Mouse (Mus musculus): ENCODE results near the gene Ramp1. TPM values are rescaled to one million over a fixed set of nuclear protein-coding genes. Genes with fewer than 3 reads are reported as not detected.

The Ramp1 gene
- polyA plus RNA-seq, 1 experiment from 2014 or later = 1.2 TPM

GRCm38 (mm10) chr1:91206873-91207272, 27.3 kb downstream of the Ramp1 start:
- no peak overlapping the region for H3K4me3 ChIP-seq (ENCODE audit: low read length)
- no peak overlapping the region for H3K4me2 ChIP-seq (replicated peaks; ENCODE audit: low read depth, low read length)
- WGBS = 61% methylated on average over 5 of the region's 5 CpGs
- no peaks in the 10 kb centered on the region for H3K4me1 ChIP-seq (ENCODE audit: control insufficient read depth, insufficient read depth, low read length)
- no peaks in the 10 kb centered on the region for H3K9me3 ChIP-seq (ENCODE audit: control insufficient read depth, low read length)
- H3K27me3 ChIP-seq (ENCODE audit: control insufficient read depth, insufficient read depth, low read length) = no peaks in the 10 kb centered on the region
- no peak overlapping the region for H3K27ac ChIP-seq (ENCODE audit: low read depth, low read length)
- H3K9ac ChIP-seq (ENCODE audit: low read depth, low read length) = no peak overlapping the region
- no peaks in the 10 kb centered on the region for H3K36me3 ChIP-seq (ENCODE audit: control insufficient read depth, insufficient read depth, low read length)
- no peak for ATAC-seq (ENCODE audit: low FRiP score, low TSS enrichment)

GRCm38 (mm10) chr1:91207334-91208074, 27.9 kb downstream of the Ramp1 start:
- ATAC-seq (ENCODE audit: low FRiP score, low TSS enrichment) = no peak
- no peak overlapping the region for H3K9ac ChIP-seq (ENCODE audit: low read depth, low read length)
- no peaks in the 10 kb centered on the region for H3K27me3 ChIP-seq (ENCODE audit: control insufficient read depth, insufficient read depth, low read length)
- no peak overlapping the region for H3K4me3 ChIP-seq (ENCODE audit: low read length)
- no peak overlapping the region for H3K4me2 ChIP-seq (replicated peaks; ENCODE audit: low read depth, low read length)
- no peaks in the 10 kb centered on the region for H3K36me3 ChIP-seq (ENCODE audit: control insufficient read depth, insufficient read depth, low read length)
- H3K27ac ChIP-seq (ENCODE audit: low read depth, low read length) = no peak overlapping the region
- no peaks in the 10 kb centered on the region for H3K4me1 ChIP-seq (ENCODE audit: control insufficient read depth, insufficient read depth, low read length)
- 61% methylated on average over 3 of the region's 3 CpGs for WGBS
- no peaks in the 10 kb centered on the region for H3K9me3 ChIP-seq (ENCODE audit: control insufficient read depth, low read length)

- Histone ChIP-seq H3K4me2 (replicated peaks; ENCODE audit: low read depth, low read length) (no peak overlapping the region), H3K27ac (ENCODE audit: low read depth, low read length) (no peak overlapping the region), H3K4me1 (ENCODE audit: control insufficient read depth, insufficient read depth, low read length) (no peaks in the 10 kb centered on the region), H3K9ac (ENCODE audit: low read depth, low read length) (no peak overlapping the region), H3K36me3 (ENCODE audit: control insufficient read depth, insufficient read depth, low read length) (no peaks in the 10 kb centered on the region), H3K27me3 (ENCODE audit: control insufficient read depth, insufficient read depth, low read length) (no peaks in the 10 kb centered on the region), H3K9me3 (ENCODE audit: control insufficient read depth, low read length) (no peaks in the 10 kb centered on the region), H3K4me3 (ENCODE audit: low read length) (no peak overlapping the region)
- 89% methylated on average over 6 of the region's 6 CpGs for WGBS
- ATAC-seq (ENCODE audit: low FRiP score, low TSS enrichment) = no peak
Observed at GRCm38 (mm10) chr1:91209343-91209742, 29.7 kb downstream of the Ramp1 start.

DNA sequence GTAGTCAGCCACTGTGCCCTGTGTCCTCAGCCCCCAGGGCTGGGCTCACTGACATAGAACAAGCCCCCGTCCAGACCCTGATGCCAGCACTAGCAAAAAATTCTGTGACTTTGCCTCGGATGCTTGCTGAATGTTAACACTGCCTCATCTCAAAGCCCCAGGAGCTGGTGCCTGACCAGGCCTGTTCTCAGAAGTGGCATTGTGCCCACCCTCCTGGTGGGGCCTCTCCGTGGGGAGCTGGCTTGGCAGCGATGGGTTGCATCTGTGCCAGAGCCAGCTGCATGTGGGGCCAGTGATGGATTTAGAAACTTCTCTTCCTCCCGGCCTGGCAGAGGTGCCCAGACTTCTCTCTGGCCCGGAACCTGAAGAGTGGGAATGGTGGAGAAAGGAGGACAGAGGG, 30.2 kb downstream of the Ramp1 start:
- Histone ChIP-seq H3K27ac (ENCODE audit: low read depth, low read length) (no peak overlapping the region), H3K4me1 (ENCODE audit: control insufficient read depth, insufficient read depth, low read length) (no peaks in the 10 kb centered on the region), H3K9me3 (ENCODE audit: control insufficient read depth, low read length) (no peaks in the 10 kb centered on the region), H3K36me3 (ENCODE audit: control insufficient read depth, insufficient read depth, low read length) (no peaks in the 10 kb centered on the region), H3K4me3 (ENCODE audit: low read length) (no peak overlapping the region), H3K4me2 (replicated peaks; ENCODE audit: low read depth, low read length) (no peak overlapping the region), H3K9ac (ENCODE audit: low read depth, low read length) (no peak overlapping the region), H3K27me3 (ENCODE audit: control insufficient read depth, insufficient read depth, low read length) (no peaks in the 10 kb centered on the region)
- ATAC-seq (ENCODE audit: low FRiP score, low TSS enrichment) = no peak
- 84% methylated on average over 6 of the region's 6 CpGs for WGBS

DNA sequence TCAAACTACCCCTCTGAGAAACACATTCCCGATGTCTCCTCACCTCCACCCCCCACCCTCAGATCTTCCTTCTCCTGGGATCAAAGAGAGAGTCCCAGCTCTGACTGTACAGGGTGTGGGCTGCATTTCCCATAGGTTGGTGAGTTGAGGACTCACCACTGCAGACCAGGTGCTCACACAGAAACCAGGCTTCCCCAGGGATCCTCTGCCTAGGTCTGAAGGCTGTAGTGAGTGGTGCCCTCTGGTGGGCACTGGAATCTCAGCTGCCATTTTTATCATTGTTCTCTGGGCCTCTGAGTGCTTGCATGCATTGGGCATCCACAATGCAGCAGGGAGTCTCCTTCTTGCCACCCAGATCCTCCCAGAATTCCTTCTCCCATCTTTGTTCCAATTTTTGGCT, 31.5 kb downstream of the Ramp1 start:
- H3K9me3 ChIP-seq (ENCODE audit: control insufficient read depth, low read length) = no peaks in the 10 kb centered on the region
- no peak overlapping the region for H3K4me3 ChIP-seq (ENCODE audit: low read length)
- WGBS = 88% methylated on average over 1 of the region's 1 CpGs
- H3K27me3 ChIP-seq (ENCODE audit: control insufficient read depth, insufficient read depth, low read length) = no peaks in the 10 kb centered on the region
- H3K4me2 ChIP-seq (replicated peaks; ENCODE audit: low read depth, low read length) = no peak overlapping the region
- no peaks in the 10 kb centered on the region for H3K36me3 ChIP-seq (ENCODE audit: control insufficient read depth, insufficient read depth, low read length)
- H3K9ac ChIP-seq (ENCODE audit: low read depth, low read length) = no peak overlapping the region
- ATAC-seq (ENCODE audit: low FRiP score, low TSS enrichment) = 0 out of 2 replicates have a peak, but pooled peaks have one; percentile 62
- no peak overlapping the region for H3K27ac ChIP-seq (ENCODE audit: low read depth, low read length)
- H3K4me1 ChIP-seq (ENCODE audit: control insufficient read depth, insufficient read depth, low read length) = no peaks in the 10 kb centered on the region

DNA sequence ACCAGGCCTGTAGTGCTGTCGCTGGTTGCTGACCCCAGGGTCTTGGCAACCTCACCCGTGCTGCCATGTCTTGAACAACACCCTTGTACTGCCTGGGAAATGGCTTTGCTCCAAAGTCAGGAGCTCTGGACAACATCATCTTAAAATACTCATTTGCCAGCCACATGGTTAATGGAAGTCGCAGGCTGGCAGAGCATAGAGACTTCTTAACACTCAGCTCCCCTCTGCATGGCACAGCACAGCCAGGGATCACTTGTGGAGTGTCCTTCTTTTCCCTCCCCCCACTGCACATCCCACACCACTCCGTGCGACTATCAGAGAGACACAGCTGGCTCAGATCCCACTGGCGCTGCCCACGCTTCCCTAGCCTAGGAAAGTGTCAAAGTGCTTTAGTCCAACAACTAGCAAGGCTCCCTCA, 32.0 kb downstream of the Ramp1 start:
- H3K4me3 ChIP-seq (ENCODE audit: low read length) = no peak overlapping the region
- no peaks in the 10 kb centered on the region for H3K4me1 ChIP-seq (ENCODE audit: control insufficient read depth, insufficient read depth, low read length)
- H3K9ac ChIP-seq (ENCODE audit: low read depth, low read length) = no peak overlapping the region
- WGBS = 69% methylated on average over 7 of the region's 7 CpGs
- H3K4me2 ChIP-seq (replicated peaks; ENCODE audit: low read depth, low read length) = no peak overlapping the region
- no peaks in the 10 kb centered on the region for H3K9me3 ChIP-seq (ENCODE audit: control insufficient read depth, low read length)
- no peak overlapping the region for H3K27ac ChIP-seq (ENCODE audit: low read depth, low read length)
- no peak for ATAC-seq (ENCODE audit: low FRiP score, low TSS enrichment)
- no peaks in the 10 kb centered on the region for H3K27me3 ChIP-seq (ENCODE audit: control insufficient read depth, insufficient read depth, low read length)
- no peaks in the 10 kb centered on the region for H3K36me3 ChIP-seq (ENCODE audit: control insufficient read depth, insufficient read depth, low read length)

- whole genome bisulfite sequencing = 100% methylated on average over 1 of the region's 1 CpGs
- Histone ChIP-seq H3K36me3 (ENCODE audit: control insufficient read depth, insufficient read depth, low read length) (no peaks in the 10 kb centered on the region), H3K4me1 (ENCODE audit: control insufficient read depth, insufficient read depth, low read length) (no peaks in the 10 kb centered on the region), H3K27me3 (ENCODE audit: control insufficient read depth, insufficient read depth, low read length) (no peaks in the 10 kb centered on the region), H3K4me3 (ENCODE audit: low read length) (no peak overlapping the region), H3K4me2 (replicated peaks; ENCODE audit: low read depth, low read length) (no peak overlapping the region), H3K9me3 (ENCODE audit: control insufficient read depth, low read length) (no peaks in the 10 kb centered on the region), H3K27ac (ENCODE audit: low read depth, low read length) (no peak overlapping the region), H3K9ac (ENCODE audit: low read depth, low read length) (no peak overlapping the region)
- no peak for ATAC-seq (ENCODE audit: low FRiP score, low TSS enrichment)
Observed at GRCm38 (mm10) chr1:91215264-91215663, 35.6 kb downstream of the Ramp1 start.

- 48% methylated on average over 1 of the region's 1 CpGs for WGBS
- H3K4me2 ChIP-seq (replicated peaks; ENCODE audit: low read depth, low read length) = no peak overlapping the region
- no peaks in the 10 kb centered on the region for H3K27me3 ChIP-seq (ENCODE audit: control insufficient read depth, insufficient read depth, low read length)
- no peak overlapping the region for H3K27ac ChIP-seq (ENCODE audit: low read depth, low read length)
- H3K9ac ChIP-seq (ENCODE audit: low read depth, low read length) = no peak overlapping the region
- no peak for ATAC-seq (ENCODE audit: low FRiP score, low TSS enrichment)
- no peaks in the 10 kb centered on the region for H3K4me1 ChIP-seq (ENCODE audit: control insufficient read depth, insufficient read depth, low read length)
- H3K4me3 ChIP-seq (ENCODE audit: low read length) = no peak overlapping the region
- H3K9me3 ChIP-seq (ENCODE audit: control insufficient read depth, low read length) = no peaks in the 10 kb centered on the region
- H3K36me3 ChIP-seq (ENCODE audit: control insufficient read depth, insufficient read depth, low read length) = no peaks in the 10 kb centered on the region
Observed at GRCm38 (mm10) chr1:91215981-91216380, 36.4 kb downstream of the Ramp1 start.

DNA sequence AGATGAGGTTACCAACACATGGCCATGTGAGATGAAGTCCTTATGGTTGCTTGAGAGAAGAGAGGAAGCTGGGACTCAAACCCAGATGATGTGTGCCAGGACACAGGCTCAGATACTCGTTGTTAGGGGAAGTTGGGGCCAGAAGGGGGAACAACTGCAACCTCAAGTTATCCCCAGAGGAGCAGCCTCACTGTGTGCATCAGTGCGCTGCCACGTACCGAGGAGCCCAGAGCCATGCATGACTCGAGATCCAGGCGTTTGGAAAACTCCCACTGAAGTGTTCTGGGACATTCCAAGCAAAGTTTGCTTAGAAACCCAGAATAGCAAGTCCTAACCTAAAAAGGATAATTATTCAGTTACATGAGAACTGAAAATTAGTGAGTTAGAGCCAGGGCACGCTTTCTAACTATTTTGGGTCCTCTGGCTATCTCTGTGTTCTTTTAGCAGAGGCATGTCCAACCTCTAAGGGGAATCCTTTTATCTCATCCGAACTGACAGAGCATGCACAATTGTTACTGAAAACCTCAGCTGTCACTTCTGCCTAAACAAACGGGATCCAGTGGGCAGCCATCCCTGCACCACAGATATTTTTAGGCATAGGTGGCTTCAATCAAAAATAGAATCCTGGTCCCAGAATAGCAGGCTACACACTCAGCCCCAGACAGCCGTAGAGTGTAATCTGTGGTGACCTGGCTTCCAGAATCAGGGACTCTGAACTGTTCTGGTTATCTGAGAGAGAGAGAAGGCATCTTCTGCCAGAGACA, 37.1 kb downstream of the Ramp1 start:
- ATAC-seq (ENCODE audit: low FRiP score, low TSS enrichment) = no peak
- Histone ChIP-seq H3K36me3 (ENCODE audit: control insufficient read depth, insufficient read depth, low read length) (no peaks in the 10 kb centered on the region), H3K27ac (ENCODE audit: low read depth, low read length) (no peak overlapping the region), H3K9ac (ENCODE audit: low read depth, low read length) (no peak overlapping the region), H3K4me2 (replicated peaks; ENCODE audit: low read depth, low read length) (no peak overlapping the region), H3K27me3 (ENCODE audit: control insufficient read depth, insufficient read depth, low read length) (no peaks in the 10 kb centered on the region), H3K4me1 (ENCODE audit: control insufficient read depth, insufficient read depth, low read length) (no peaks in the 10 kb centered on the region), H3K4me3 (ENCODE audit: low read length) (no peak overlapping the region), H3K9me3 (ENCODE audit: control insufficient read depth, low read length) (no peaks in the 10 kb centered on the region)
- 54% methylated on average over 10 of the region's 10 CpGs for WGBS

Data from kidney, embryonic 14.5 days (tissue).